In the genomic region with DNA sequence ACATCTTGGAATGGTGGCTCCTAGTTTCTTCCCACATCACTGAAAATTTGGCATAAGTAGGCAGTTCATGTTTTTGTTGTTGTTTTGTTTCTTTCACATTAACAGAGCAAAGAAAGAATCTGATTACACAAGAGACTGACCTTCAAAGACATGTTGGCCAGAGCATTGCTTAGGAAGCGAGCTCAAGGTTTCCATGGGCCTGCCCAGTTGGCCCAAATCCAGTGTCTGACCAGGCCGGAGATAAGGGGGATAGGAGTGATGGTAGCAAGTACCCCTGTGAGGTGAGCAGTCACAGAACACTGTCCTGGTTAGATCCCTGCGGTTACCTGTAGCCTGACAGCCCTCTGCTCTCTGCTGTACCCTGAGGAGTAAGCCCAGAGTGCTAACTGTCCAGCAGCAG, we compare ENCODE assay signal across 15 mouse cellular contexts.
DNase-seq lines count a peak whose midpoint lies in the region.
"Had no signal": no experiment of that assay in that cellular context is flagged by ENCODE, and none has a peak within 500 bp of the region (broad histone marks: within the 10 kb centered on the region; RNA-seq: fewer than 3 reads in every experiment).

No protein-coding gene starts in this region.

- peak; percentile 64 for DNase-seq in ovary, adult 18-20 months (ENCODE audit: low spot score)
- DNase-seq in ovary, postnatal 14 days (ENCODE audit: low spot score): no peak
- DNase-seq in adrenal gland, adult 18-20 months (ENCODE audit: low spot score in 2 of 2): peak; percentile 29 to 57
- DNase-seq in adrenal gland, adult 8-10 months: peak; percentile 77
- peak; percentile 73 for DNase-seq in adrenal gland, postnatal 25 days
- DNase-seq in right cerebral cortex, adult 2 months (ENCODE audit: low spot score in 2 of 2): no peak
- no peak for DNase-seq in spleen, adult 12 weeks (ENCODE audit: low spot score)
- DNase-seq in lung, postnatal 4 days: no peak
- DNase-seq: cerebellum, adult 18-20 months; cerebellum, adult 9-10 months; cerebellum, postnatal 14 days; gastrocnemius, postnatal 14 days; heart, adult 18-20 months; heart, postnatal 14 days; heart, postnatal 4 days had no signal

Comparison
In these comparisons a context has a peak if more than half of its experiments do, and no peak if none do; other contexts are left out.
1. DNase-seq: peak in ovary, adult 18-20 months (single experiment), adrenal gland, adult 18-20 months (2 of 2), adrenal gland, adult 8-10 months (single experiment) and adrenal gland, postnatal 25 days (single experiment); none in ovary, postnatal 14 days (single experiment), right cerebral cortex, adult 2 months (0 of 2), spleen, adult 12 weeks (single experiment) and lung, postnatal 4 days (0 of 2).